Mouse (Mus musculus): ENCODE measurements around the gene Casz1.

- no peak for TF ChIP-seq POLR2A (IDR thresholded peaks at IDR 0.05; ENCODE audit: low read depth, low read length)
- TF ChIP-seq CTCF (IDR thresholded peaks at IDR 0.05; ENCODE audit: extremely low read depth, insufficient read length, insufficient replicate concordance, low read depth, low read length): no peak
These were observed 197.3 kb downstream of the Casz1 start for GRCm38 (mm10) chr4:149001515-149001914.

Data from small intestine, adult 2 months (tissue).